Mouse (Mus musculus): Measurements from ENCODE around the gene Bcas1.
"Not testable (repeated sequence)": the region's sequence is repeated elsewhere in the genome, so short reads cannot be mapped to it uniquely, and the experiment has no call there.

Gene Bcas1

GRCm38 (mm10) chr2:170464817-170465216 is 37.2 kb upstream of the Bcas1 start:
- peaks cover 49% of the 10 kb centered on the region for H3K4me1 ChIP-seq (replicated peaks; ENCODE audit: low read depth, low read length)
- TF ChIP-seq CTCF (conservative IDR thresholded peaks at IDR 0.05; ENCODE audit: low read length) (no peak), POU5F1 (IDR thresholded peaks at IDR 0.05; ENCODE audit: borderline replicate concordance, low read length) (no peak), NANOG (IDR thresholded peaks at IDR 0.05; ENCODE audit: borderline replicate concordance, low read length) (no peak)
- H3K9me3 ChIP-seq (ENCODE audit: low read length): no peaks in the 10 kb centered on the region
- H3K36me3 ChIP-seq (ENCODE audit: insufficient read depth, low read length): no peaks in the 10 kb centered on the region
- H3K27me3 ChIP-seq (ENCODE audit: insufficient read depth, low read length): peaks cover 13% of the 10 kb centered on the region
- no peak overlapping the region for H3K4me3 ChIP-seq (replicated peaks; ENCODE audit: low read length)

GRCm38 (mm10) chr2:170461652-170462051 is 34.0 kb upstream of the Bcas1 start:
- H3K4me1 ChIP-seq (replicated peaks; ENCODE audit: low read depth, low read length): peaks cover 41% of the 10 kb centered on the region
- H3K36me3 ChIP-seq (ENCODE audit: insufficient read depth, low read length): no peaks in the 10 kb centered on the region
- peaks cover 34% of the 10 kb centered on the region for H3K27me3 ChIP-seq (ENCODE audit: insufficient read depth, low read length)
- TF ChIP-seq CTCF (conservative IDR thresholded peaks at IDR 0.05; ENCODE audit: low read length) (no peak), NANOG (IDR thresholded peaks at IDR 0.05; ENCODE audit: borderline replicate concordance, low read length) (no peak)
- no peaks in the 10 kb centered on the region for H3K9me3 ChIP-seq (ENCODE audit: low read length)
- H3K4me3 ChIP-seq (replicated peaks; ENCODE audit: low read length): no peak overlapping the region

GRCm38 (mm10) chr2:170459805-170460204 is 32.2 kb upstream of the Bcas1 start:
- H3K27me3 ChIP-seq (ENCODE audit: insufficient read depth, low read length): peaks cover 47% of the 10 kb centered on the region
- peaks cover 31% of the 10 kb centered on the region for H3K4me1 ChIP-seq (replicated peaks; ENCODE audit: low read depth, low read length)
- no peaks in the 10 kb centered on the region for H3K9me3 ChIP-seq (ENCODE audit: low read length)
- no peak for TF ChIP-seq CTCF (conservative IDR thresholded peaks at IDR 0.05; ENCODE audit: low read length)
- TF ChIP-seq POU5F1 (IDR thresholded peaks at IDR 0.05; ENCODE audit: borderline replicate concordance, low read length): no peak
- no peak for TF ChIP-seq NANOG (IDR thresholded peaks at IDR 0.05; ENCODE audit: borderline replicate concordance, low read length)
- H3K4me3 ChIP-seq (replicated peaks; ENCODE audit: low read length): no peak overlapping the region
- H3K36me3 ChIP-seq (ENCODE audit: insufficient read depth, low read length): no peaks in the 10 kb centered on the region

GRCm38 (mm10) chr2:170459183-170459582 is 31.5 kb upstream of the Bcas1 start:
- no peak overlapping the region for H3K4me3 ChIP-seq (replicated peaks; ENCODE audit: low read length)

GRCm38 (mm10) chr2:170453809-170454208 is 26.2 kb upstream of the Bcas1 start:
- not testable (repeated sequence) for H3K9me3 ChIP-seq (ENCODE audit: low read length); H3K4me3 ChIP-seq (replicated peaks; ENCODE audit: low read length)

More at GRCm38 (mm10) chr2:170459183-170459582, 31.5 kb upstream of the Bcas1 start:
- no peak for TF ChIP-seq NANOG (IDR thresholded peaks at IDR 0.05; ENCODE audit: borderline replicate concordance, low read length)
- TF ChIP-seq POU5F1 (IDR thresholded peaks at IDR 0.05; ENCODE audit: borderline replicate concordance, low read length): no peak
- TF ChIP-seq CTCF (conservative IDR thresholded peaks at IDR 0.05; ENCODE audit: low read length): no peak
- H3K4me1 ChIP-seq (replicated peaks; ENCODE audit: low read depth, low read length): peaks cover 33% of the 10 kb centered on the region
- no peaks in the 10 kb centered on the region for H3K9me3 ChIP-seq (ENCODE audit: low read length)
- H3K36me3 ChIP-seq (ENCODE audit: insufficient read depth, low read length): no peaks in the 10 kb centered on the region
- peaks cover 47% of the 10 kb centered on the region for H3K27me3 ChIP-seq (ENCODE audit: insufficient read depth, low read length)

GRCm38 (mm10) chr2:170450933-170451332 is 23.3 kb upstream of the Bcas1 start:
- Histone ChIP-seq H3K27me3 (ENCODE audit: insufficient read depth, low read length) (peaks cover 10% of the 10 kb centered on the region), H3K36me3 (ENCODE audit: insufficient read depth, low read length) (no peaks in the 10 kb centered on the region), H3K4me3 (replicated peaks; ENCODE audit: low read length) (no peak overlapping the region), H3K4me1 (replicated peaks; ENCODE audit: low read depth, low read length) (peaks cover 3% of the 10 kb centered on the region; the same call in 1 of the 2 replicates), H3K9me3 (ENCODE audit: low read length) (no peaks in the 10 kb centered on the region)
- peak; percentile 63 for TF ChIP-seq CTCF (conservative IDR thresholded peaks at IDR 0.05; ENCODE audit: low read length)
- TF ChIP-seq POU5F1 (IDR thresholded peaks at IDR 0.05; ENCODE audit: borderline replicate concordance, low read length): no peak
- no peak for TF ChIP-seq NANOG (IDR thresholded peaks at IDR 0.05; ENCODE audit: borderline replicate concordance, low read length)

More at GRCm38 (mm10) chr2:170453809-170454208, 26.2 kb upstream of the Bcas1 start:
- H3K36me3 ChIP-seq (ENCODE audit: insufficient read depth, low read length); H3K4me1 ChIP-seq (replicated peaks; ENCODE audit: low read depth, low read length): not testable (repeated sequence)
- peaks cover 25% of the 10 kb centered on the region for H3K27me3 ChIP-seq (ENCODE audit: insufficient read depth, low read length)

GRCm38 (mm10) chr2:170447651-170448050 is 20.0 kb upstream of the Bcas1 start:
- Histone ChIP-seq H3K4me3 (replicated peaks; ENCODE audit: low read length) (no peak overlapping the region), H3K9me3 (ENCODE audit: low read length) (no peaks in the 10 kb centered on the region), H3K27me3 (ENCODE audit: insufficient read depth, low read length) (peaks cover 9% of the 10 kb centered on the region), H3K36me3 (ENCODE audit: insufficient read depth, low read length) (no peaks in the 10 kb centered on the region), H3K4me1 (replicated peaks; ENCODE audit: low read depth, low read length) (no peaks in the 10 kb centered on the region)
- TF ChIP-seq POU5F1 (IDR thresholded peaks at IDR 0.05; ENCODE audit: borderline replicate concordance, low read length) (no peak), CTCF (conservative IDR thresholded peaks at IDR 0.05; ENCODE audit: low read length) (no peak), NANOG (IDR thresholded peaks at IDR 0.05; ENCODE audit: borderline replicate concordance, low read length) (no peak)

- TF ChIP-seq POU5F1 (IDR thresholded peaks at IDR 0.05; ENCODE audit: borderline replicate concordance, low read length): no peak
- Histone ChIP-seq H3K27me3 (ENCODE audit: insufficient read depth, low read length) (peaks cover 9% of the 10 kb centered on the region), H3K9me3 (ENCODE audit: low read length) (no peaks in the 10 kb centered on the region), H3K4me1 (replicated peaks; ENCODE audit: low read depth, low read length) (no peaks in the 10 kb centered on the region), H3K36me3 (ENCODE audit: insufficient read depth, low read length) (no peaks in the 10 kb centered on the region), H3K4me3 (replicated peaks; ENCODE audit: low read length) (no peak overlapping the region)
Observed at GRCm38 (mm10) chr2:170446843-170447383, 19.3 kb upstream of the Bcas1 start.

GRCm38 (mm10) chr2:170445861-170446260 is 18.2 kb upstream of the Bcas1 start:
- H3K27me3 ChIP-seq (ENCODE audit: insufficient read depth, low read length): peaks cover 14% of the 10 kb centered on the region
- no peaks in the 10 kb centered on the region for H3K9me3 ChIP-seq (ENCODE audit: low read length)
- no peaks in the 10 kb centered on the region for H3K36me3 ChIP-seq (ENCODE audit: insufficient read depth, low read length)
- peaks cover 2% of the 10 kb centered on the region for H3K4me1 ChIP-seq (replicated peaks; ENCODE audit: low read depth, low read length)
- TF ChIP-seq NANOG (IDR thresholded peaks at IDR 0.05; ENCODE audit: borderline replicate concordance, low read length) (no peak), CTCF (conservative IDR thresholded peaks at IDR 0.05; ENCODE audit: low read length) (no peak), POU5F1 (IDR thresholded peaks at IDR 0.05; ENCODE audit: borderline replicate concordance, low read length) (no peak)
- H3K4me3 ChIP-seq (replicated peaks; ENCODE audit: low read length): no peak overlapping the region

Measured in E14TG2a.4 (cell line).